Mouse (Mus musculus): Measurements from ENCODE around the gene Hoxb8.

DNA sequence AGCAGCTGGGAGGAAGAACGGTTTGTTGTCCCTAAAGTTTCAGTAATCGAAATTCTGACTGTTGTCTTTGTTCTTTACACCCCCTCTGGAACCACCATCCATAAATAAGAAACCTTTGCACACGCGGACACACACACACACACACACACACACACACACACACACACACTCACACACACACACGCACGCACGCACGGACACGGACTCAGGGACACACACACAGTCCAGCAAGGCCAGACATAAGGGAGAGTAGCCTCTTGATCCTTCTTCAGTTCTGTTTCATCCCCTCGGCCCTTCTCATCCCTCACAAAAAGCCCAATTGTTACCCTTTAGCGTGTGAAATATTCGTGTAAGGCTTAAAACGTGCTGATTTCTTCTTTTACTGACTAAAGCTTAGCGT is 3.4 kb upstream of the Hoxb8 start:
- TF ChIP-seq POLR2A (IDR thresholded peaks at IDR 0.05; ENCODE audit: borderline replicate concordance, low read depth, low read length), result no peak
- no peak for TF ChIP-seq CTCF (IDR thresholded peaks at IDR 0.05; ENCODE audit: low read depth, low read length)
